Mouse (Mus musculus): ENCODE measurements at regions not wholly inside any gene's neighbourhood (a gene's known extent, or its start where the extent isn't known, plus 50 kb on each side); places are given as distances from the start of the nearest gene placed in this dataset.

DNA sequence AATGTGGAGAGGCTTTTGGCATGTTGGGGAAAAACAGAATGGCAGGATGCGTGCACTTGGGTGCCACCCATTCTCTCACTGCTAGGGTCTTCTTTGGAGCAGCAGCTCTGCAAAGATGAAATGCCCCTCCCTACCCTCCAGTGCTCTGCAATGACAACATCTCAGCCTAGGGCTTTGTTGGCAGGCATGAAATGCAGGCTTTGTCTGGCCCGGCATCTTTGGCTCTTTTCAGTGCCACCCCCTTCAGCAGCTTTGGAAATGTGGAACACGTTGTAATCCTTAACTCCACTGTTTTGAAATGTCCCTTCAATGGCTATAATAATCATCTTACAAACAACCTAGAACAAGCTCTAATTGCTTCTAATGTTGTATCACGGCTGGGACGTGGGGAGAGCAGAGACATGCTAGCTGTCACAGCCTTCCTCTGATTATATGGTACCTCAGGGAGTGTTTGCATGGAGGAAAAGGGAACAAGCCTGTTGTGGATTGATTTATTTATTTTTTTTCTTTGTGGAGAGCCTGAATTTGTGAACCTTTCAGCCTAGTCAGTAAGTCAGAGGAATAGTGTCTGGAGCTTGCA lies 581.6 kb upstream of the Kirrel3 start:
- H3K4me1 ChIP-seq (replicated peaks) = no peaks in the 10 kb centered on the region
- no peaks in the 10 kb centered on the region for H3K9me3 ChIP-seq (replicated peaks)
- no peak for ATAC-seq (ENCODE audit: insufficient read depth)
- H3K4me2 ChIP-seq = no peak overlapping the region
- no peak overlapping the region for H3K27ac ChIP-seq (replicated peaks)
- H3K9ac ChIP-seq = no peak overlapping the region
- H3K4me3 ChIP-seq (replicated peaks) = no peak overlapping the region
- H3K36me3 ChIP-seq (replicated peaks) = no peaks in the 10 kb centered on the region
- no peaks in the 10 kb centered on the region for H3K27me3 ChIP-seq
- 53% methylated on average over 5 of the region's 5 CpGs for WGBS (ENCODE audit: insufficient replicate concordance)

GRCm38 (mm10) chr9:33914919-33915318 lies 570.8 kb upstream of the Kirrel3 start:
- Histone ChIP-seq H3K9me3 (replicated peaks) (no peaks in the 10 kb centered on the region), H3K4me2 (no peak overlapping the region), H3K27me3 (no peaks in the 10 kb centered on the region), H3K36me3 (replicated peaks) (no peaks in the 10 kb centered on the region), H3K27ac (replicated peaks) (no peak overlapping the region), H3K9ac (no peak overlapping the region), H3K4me1 (replicated peaks) (no peaks in the 10 kb centered on the region), H3K4me3 (replicated peaks) (no peak overlapping the region)
- no peak for ATAC-seq (ENCODE audit: insufficient read depth)
- 63% methylated on average over 4 of the region's 4 CpGs for WGBS (ENCODE audit: insufficient replicate concordance)

DNA sequence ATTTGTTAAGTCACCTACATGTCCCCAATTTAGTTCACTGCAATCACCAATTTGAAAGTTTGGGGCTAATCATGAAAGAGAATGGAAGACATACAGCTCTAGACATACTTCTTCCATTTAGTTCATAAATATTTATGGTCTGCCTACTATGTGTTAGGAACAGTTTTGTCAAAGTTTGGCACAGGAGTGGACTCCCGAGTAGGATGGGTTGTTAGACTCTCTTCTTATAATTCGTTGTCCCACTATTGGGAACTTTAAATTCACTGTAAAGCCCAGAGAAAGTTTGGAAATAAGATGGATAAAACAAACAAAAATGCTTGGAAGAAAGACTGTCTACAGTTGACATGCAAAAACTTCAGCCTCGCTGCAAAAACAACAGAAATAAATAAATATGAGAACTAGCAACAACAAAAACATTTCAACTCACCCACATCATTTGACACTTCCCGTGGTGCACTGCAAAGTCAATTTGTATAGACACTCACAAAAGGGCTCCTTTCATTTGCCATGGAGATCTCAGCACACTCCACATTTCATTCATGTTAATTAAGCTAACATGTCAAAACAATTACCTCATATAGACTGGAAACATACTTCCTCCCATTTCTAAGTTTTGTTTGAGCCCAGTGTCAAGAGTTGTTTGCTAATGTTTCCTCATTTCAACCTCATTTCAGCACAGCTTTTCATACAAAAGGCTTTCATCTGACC lies 570.2 kb upstream of the Kirrel3 start:
- H3K9me3 ChIP-seq (replicated peaks) = no peaks in the 10 kb centered on the region
- WGBS (ENCODE audit: insufficient replicate concordance) = 50% methylated on average over 4 of the region's 4 CpGs
- H3K27me3 ChIP-seq = no peaks in the 10 kb centered on the region
- H3K36me3 ChIP-seq (replicated peaks) = no peaks in the 10 kb centered on the region
- no peak overlapping the region for H3K4me2 ChIP-seq
- no peak for ATAC-seq (ENCODE audit: insufficient read depth)
- no peak overlapping the region for H3K27ac ChIP-seq (replicated peaks)
- H3K4me3 ChIP-seq (replicated peaks) = no peak overlapping the region
- H3K4me1 ChIP-seq (replicated peaks) = no peaks in the 10 kb centered on the region
- no peak overlapping the region for H3K9ac ChIP-seq

DNA sequence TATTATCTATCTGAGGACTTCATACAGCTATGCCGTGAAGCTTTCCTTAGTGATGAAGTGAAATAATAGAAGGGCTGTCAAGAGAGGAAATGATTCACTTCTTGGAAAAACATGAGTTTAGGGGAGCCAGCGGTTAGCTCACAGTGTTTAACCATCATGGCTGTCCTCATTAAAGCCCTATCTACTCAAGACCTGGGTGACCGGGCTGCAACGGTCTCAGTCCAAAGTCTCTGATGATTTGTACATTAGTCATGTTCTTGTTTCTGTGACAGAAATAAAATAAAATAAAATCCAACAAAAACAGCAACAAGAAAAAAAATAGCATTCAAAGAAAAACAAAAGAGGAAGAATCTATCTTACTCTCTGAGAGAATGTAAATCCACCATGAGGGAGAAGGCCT lies 555.4 kb upstream of the Kirrel3 start:
- Histone ChIP-seq H3K4me1 (replicated peaks) (no peaks in the 10 kb centered on the region), H3K27me3 (no peaks in the 10 kb centered on the region), H3K9me3 (replicated peaks) (no peaks in the 10 kb centered on the region), H3K4me3 (replicated peaks) (no peak overlapping the region), H3K4me2 (no peak overlapping the region), H3K27ac (replicated peaks) (no peak overlapping the region), H3K9ac (no peak overlapping the region), H3K36me3 (replicated peaks) (no peaks in the 10 kb centered on the region)
- WGBS (ENCODE audit: insufficient replicate concordance) = 63% methylated on average over 4 of the region's 4 CpGs
- ATAC-seq (ENCODE audit: insufficient read depth) = no peak

GRCm38 (mm10) chr9:33934071-33934470 lies 551.6 kb upstream of the Kirrel3 start:
- Histone ChIP-seq H3K4me3 (replicated peaks) (no peak overlapping the region), H3K27me3 (no peaks in the 10 kb centered on the region), H3K4me2 (no peak overlapping the region), H3K36me3 (replicated peaks) (no peaks in the 10 kb centered on the region), H3K4me1 (replicated peaks) (no peaks in the 10 kb centered on the region), H3K27ac (replicated peaks) (no peak overlapping the region), H3K9ac (no peak overlapping the region), H3K9me3 (replicated peaks) (no peaks in the 10 kb centered on the region)
- WGBS (ENCODE audit: insufficient replicate concordance) = 63% methylated on average over 5 of the region's 5 CpGs
- ATAC-seq (ENCODE audit: insufficient read depth) = no peak

- no peak overlapping the region for H3K27ac ChIP-seq (replicated peaks)
- ATAC-seq (ENCODE audit: insufficient read depth) = no peak
- H3K36me3 ChIP-seq (replicated peaks) = no peaks in the 10 kb centered on the region
- no peak overlapping the region for H3K4me2 ChIP-seq
- H3K4me3 ChIP-seq (replicated peaks) = no peak overlapping the region
- no peak overlapping the region for H3K9ac ChIP-seq
- no peaks in the 10 kb centered on the region for H3K9me3 ChIP-seq (replicated peaks)
- no peaks in the 10 kb centered on the region for H3K27me3 ChIP-seq
- H3K4me1 ChIP-seq (replicated peaks) = no peaks in the 10 kb centered on the region
These were observed 531.4 kb upstream of the Kirrel3 start for GRCm38 (mm10) chr9:33954319-33954718.
